Mouse (Mus musculus) common myeloid progenitor, adult 5-6 weeks (primary cell): ENCODE measurements around the gene Mcm7. TPM values are rescaled to one million over a fixed set of nuclear protein-coding genes. Genes with fewer than 3 reads are reported as not detected.

Experiments used
- ATAC-seq: replicated peaks from 2 replicates; pipeline ENCODE4 v1.8.0; 2016; ENCODE audit warnings: low read depth, mild to moderate bottlenecking, moderate TSS enrichment, inconsistent platforms; ENCODE audit not compliant: poor library complexity, severe bottlenecking
- total RNA-seq: library from RNA; stranded (forward); fragments of 200-1000, 187-1606 nt; gene quantifications from 2 replicates; pipeline ENCODE4 v1.2.3, GENCODE M21; 2017

The Mcm7 gene
- total RNA-seq, 1 experiment from 2014 or later, result 545 TPM

DNA sequence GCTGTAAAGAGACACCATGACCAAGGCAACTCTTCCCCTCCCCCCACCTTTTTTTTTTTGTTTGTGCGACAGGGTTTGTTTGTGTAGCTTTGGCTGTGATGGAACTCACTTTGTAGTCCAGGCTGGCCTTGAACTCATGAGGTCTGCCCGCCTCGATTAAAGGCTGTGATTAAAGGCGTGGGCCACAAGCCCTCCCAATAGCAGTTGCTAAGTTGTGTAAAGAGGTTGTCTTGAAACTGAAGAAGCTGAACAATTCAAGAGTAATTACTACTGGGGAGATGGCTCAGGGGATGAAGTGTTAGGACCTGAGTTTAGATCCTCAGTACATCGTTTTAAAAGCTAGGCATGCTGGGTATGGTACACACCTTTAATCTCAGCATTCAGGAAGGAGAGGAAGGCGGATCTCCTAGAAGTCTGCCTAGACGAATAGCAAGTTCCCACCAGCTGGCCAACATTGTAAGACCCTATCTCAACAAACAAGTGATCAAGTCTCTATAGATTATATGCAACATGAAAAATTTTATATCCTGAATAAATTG, 11.9 kb downstream of the Mcm7 start:
- no peak for ATAC-seq

DNA sequence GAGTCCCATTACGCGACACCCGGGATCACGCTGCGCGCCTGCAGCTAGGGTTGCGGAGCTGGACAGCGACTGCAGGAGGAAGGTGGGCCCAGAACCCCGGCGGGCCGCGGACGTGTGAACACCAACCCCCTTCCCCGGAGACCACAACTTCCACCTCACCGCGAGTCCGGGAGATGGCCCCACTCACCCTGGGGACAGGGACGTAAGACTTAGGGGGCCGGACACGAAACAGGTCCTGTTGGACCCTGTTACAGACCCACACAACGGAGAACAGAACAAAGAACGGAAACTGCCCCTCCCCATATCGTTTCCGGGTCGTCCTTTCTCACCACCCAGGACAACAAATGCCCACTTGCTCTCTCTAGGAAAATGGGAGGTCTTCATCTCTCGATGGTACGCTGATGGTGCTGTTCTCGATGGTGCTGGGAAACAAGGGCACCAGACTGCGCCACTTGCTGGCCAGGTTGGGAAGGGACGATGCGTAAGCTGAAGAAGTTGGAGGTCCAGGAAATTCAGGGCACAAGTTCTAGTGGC, 16.7 kb downstream of the Mcm7 start, which contains the start of gene Zfp113:
Gene Zfp113 (minus strand): TSS at position 302 of the 534 bp plus-strand sequence.
- ATAC-seq, result peak; percentile 97

DNA sequence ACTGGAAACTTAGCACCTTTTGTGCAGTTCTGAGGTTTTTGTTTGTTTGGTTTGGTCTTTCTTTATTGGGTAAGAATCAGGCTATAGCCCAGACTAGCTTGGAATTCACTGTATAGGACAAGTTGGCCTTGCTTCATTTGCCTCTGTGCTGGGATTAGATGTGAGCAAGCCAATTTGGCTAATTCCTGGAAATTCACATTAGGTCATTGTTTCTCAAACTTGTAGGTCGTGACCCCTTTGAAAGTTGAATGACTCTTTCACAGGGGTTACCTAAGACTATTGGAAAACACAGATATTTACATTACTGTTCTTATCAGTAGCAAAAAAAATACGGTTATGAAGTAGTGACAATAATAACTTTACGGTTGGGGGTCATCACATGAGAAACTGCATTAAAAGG, 17.8 kb downstream of the Mcm7 start:
- ATAC-seq, result no peak

DNA sequence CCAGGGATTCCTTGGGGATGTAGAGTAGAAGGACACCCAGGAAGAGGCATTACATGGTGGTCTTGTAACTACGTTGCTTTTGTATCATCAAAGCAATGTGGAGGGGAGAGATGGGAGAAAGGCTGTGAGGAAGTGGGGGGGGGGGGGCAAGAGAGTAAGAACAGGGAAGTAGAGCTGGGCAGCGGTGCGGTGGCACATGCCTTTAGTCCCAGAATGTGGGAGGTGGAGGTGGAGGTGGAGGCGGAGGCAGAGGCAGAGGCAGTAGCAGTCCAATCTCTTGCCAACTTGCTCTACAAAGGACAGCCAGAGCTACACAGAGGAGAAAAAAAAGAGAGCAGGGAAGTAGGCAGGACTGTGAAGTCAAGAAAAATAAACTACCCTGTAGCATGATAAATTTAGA, 33.6 kb downstream of the Mcm7 start:
- ATAC-seq, result peak; percentile 36; the same call in 1 of the 2 replicates

DNA sequence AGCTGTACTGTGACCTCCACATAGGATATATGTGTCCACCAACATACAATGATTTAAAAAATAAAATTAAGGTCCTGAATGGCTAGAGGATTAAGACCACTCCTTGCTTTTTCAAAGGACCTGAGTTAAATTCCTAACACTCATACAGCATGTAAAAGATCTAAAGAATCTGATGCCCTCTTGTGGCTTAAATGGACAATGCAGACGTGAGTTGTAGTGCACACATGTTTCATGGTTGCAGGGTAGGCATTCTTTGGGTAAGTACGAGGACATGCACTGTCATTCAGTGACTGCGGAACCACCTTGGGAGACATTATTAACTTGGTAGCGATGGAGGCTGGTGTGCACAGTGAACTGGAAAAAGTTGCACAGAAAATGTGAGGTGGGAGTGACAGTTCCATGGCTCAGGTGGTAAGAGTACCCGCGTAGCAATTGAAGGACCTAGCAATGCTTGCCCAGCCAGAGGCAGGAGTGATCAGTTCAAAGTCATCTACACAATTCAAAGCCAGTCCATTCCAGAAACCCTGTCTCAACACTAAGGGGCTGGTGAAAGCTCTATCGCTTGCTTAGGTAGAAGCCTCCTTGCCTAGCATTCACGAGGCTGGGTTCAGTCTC, 34.2 kb downstream of the Mcm7 start:
- peak; percentile 89 for ATAC-seq

DNA sequence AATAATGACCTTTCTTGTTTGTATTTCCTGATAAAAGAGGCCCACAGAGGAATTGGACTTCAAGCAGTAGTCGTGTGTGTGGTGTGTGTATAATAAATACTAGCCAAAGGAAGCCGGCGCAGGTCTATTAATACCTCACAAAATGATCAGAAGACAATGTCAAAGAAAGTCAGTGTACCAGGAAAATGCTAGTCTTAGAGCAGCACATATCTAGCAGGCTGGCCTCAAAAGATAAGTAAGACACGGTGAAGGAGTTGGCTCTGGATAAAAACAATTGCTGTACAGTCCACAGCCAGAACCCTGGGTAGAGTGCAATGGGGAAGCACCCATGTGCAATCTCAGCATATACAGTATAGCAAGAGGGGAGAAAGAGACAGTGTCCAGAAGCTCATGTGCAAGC, 35.0 kb downstream of the Mcm7 start:
- peak; percentile 48 for ATAC-seq

DNA sequence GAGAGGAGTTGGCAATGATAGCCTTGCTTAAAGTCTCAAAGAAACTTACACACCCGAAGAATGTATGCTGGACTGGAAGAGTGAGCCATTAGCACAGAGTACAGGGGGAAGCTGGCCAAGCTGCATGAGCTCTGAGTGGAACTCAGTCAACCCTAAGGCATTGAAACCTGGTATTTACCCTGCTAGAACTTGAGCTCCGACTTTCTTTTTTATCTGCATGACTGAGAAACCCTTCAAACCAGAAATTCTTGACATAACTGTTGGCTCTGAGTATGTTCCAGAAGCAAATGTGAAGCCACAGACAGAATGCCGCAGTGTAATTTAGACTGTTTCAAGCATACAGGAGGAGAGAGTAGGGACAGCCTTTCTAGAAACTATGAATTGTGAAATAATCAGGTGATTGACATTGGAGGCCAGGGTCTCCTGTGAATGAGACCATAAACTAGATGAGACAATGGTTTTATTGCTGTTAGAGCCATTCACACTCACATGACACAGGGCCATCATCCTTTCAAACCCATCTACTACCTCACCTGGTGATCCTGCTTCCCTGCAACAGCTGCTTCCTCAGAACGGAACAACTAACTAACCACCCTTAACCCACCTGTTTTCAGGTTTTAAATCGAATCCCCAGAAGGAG, 39.7 kb downstream of the Mcm7 start:
- no peak for ATAC-seq

DNA sequence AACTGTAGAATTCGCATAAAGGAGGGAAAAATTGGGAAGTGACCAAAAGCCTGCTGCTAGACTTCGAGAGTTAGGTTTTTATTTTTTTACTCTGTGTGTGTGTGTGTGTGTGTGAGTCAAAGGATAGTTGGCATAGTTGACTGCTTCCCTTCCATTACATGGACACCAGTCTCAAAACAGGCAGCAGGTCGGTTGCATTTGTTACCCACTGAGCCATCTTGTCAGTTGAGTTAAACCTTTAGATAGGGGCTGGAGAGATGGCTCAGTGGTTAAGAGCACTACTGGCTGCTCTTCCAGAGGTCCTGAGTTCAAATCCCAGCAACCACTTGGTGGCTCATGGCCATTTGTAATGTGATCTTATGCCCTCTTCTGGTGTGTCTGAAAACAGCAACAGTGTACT, 54.2 kb downstream of the Mcm7 start:
- no peak for ATAC-seq

DNA sequence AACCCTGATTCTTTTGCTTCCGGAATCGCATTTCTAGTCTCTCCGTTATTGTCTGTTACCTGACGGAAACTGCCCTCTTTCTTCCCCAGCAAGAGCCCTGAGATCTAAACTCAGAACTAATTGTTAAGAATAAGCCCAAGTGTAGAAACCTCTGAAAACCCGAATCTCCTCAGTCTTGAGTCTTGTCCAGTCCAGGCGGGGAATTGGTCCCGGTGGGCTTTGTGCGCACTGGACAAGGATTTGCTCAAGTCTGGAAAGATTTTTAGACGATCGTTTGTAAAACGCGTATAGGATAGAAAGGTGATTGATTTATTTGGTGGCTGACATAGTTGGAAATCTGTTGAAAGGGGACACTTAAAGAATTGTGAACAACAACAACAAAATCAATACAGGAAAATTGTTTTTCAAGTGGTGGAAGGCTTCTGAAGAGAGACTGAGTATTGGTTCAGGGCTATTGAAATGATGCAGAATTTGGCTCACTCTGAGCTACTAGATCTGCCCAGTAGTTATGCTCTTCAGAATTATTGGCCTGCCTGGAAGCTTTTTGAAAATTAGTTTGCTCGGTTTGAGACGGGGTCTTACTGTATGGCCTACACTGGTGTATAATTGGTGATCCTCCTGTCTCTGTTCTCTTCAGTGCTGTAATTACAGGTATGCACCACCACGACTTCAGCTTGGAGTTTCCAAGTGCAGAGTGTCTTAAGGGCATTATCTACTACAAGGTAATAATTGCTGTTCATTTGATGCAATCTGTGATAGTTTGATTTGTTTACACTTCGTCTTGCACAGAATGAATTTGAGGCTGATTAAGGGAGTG, 54.8 kb downstream of the Mcm7 start:
- ATAC-seq, result 0 out of 2 replicates have a peak, but pooled peaks have one; percentile 13

DNA sequence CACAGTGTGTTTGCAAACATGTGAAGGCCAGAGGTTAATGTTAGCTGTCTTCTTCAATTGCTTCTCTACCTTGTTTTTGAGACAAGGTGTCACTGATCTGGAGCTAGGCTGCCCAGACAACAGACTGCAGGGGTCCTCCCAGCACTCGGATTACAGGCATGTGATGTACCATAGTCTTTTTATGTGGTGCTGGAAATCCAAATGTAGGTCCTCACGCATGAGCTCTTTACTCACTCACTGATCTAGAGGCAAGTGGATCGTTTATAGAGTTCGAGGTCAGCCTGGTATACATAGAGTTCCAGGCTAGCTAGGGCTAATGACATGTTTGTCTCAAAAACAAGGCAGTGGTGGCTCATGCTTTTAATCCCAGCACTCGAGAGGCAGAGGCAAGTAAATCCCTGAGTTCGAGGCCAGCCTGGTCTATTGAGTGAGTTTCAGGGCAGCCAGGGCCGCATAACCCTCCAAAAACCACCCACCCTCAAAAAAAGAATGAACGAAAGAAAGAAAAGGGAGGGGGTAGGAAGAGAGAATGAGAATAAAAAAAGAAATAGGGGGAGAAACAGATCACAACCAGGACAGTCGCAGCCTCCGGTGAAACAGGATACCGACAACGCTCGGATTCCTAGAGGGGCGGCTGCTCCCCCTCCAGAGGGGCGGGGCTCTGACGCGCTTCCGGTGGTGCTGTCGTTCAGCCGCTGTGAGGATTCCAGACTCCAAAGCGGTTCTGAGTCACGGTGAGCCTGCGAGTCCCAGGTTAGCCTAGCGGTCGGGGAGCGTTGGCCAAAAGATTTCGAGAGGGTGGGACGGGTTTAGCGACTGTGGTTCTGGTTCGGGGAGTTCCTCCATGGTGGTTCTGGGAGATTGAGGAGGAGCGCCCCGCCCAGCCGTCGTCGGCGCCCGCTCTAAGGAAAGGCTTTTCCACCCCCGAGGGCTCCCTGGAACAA, 55.7 kb downstream of the Mcm7 start, which contains the start of gene Zscan21:
Gene Zscan21 (plus strand): TSS at position 649 of the 944 bp plus-strand sequence.
- ATAC-seq, result peak; percentile 99

Other genes with a start within 250 kb of the Mcm7 start
- gene Gjc3, start 209.3 kb downstream of the Mcm7 start, total RNA-seq, result not detected in 2 replicates
- gene Azgp1, start 190.9 kb downstream of the Mcm7 start, total RNA-seq, result not detected in 2 replicates
- gene Smok3a, start 151.2 kb downstream of the Mcm7 start, total RNA-seq, result not detected in 2 replicates
- not detected in 2 replicates for gene Smok3b, start 151.0 kb downstream of the Mcm7 start, total RNA-seq
- gene Smok3c, start 119.2 kb downstream of the Mcm7 start, total RNA-seq, result not detected in 2 replicates
- 29.1 and 44.2 TPM in 2 replicates for gene Zkscan1, start 87.3 kb downstream of the Mcm7 start, total RNA-seq
- gene Zscan21, start 55.5 kb downstream of the Mcm7 start, total RNA-seq, result 16.6 and 20.7 TPM in 2 replicates
- 8.9 and 10.2 TPM in 2 replicates for gene Zfp113, start 16.7 kb downstream of the Mcm7 start, total RNA-seq
- 30.2 and 54.0 TPM in 2 replicates for gene Cops6, start 11.4 kb downstream of the Mcm7 start, total RNA-seq
- 23.0 and 33.7 TPM in 2 replicates for gene Ap4m1, start 420 bp downstream of the Mcm7 start, total RNA-seq
- gene Taf6, start 15.0 kb upstream of the Mcm7 start, total RNA-seq, result 28.2 and 30.8 TPM in 2 replicates
- 37.3 and 41.4 TPM in 2 replicates for gene Cnpy4, start 15.1 kb upstream of the Mcm7 start, total RNA-seq
- gene Mblac1, start 21.9 kb upstream of the Mcm7 start, total RNA-seq, result 2.2 and 7.7 TPM in 2 replicates
- gene Nxpe5, start 53.5 kb upstream of the Mcm7 start, total RNA-seq, result 2.9 and 3.3 TPM in 2 replicates
- 31.0 and 43.3 TPM in 2 replicates for gene Lamtor4, start 83.1 kb upstream of the Mcm7 start, total RNA-seq
- gene BC037034, start 91.6 kb upstream of the Mcm7 start, total RNA-seq, result 28.9 and 34.1 TPM in 2 replicates
- gene Gal3st4, start 100.4 kb upstream of the Mcm7 start, total RNA-seq, result 0.34 TPM in 1 of 2 replicates, not detected in the other
- gene Gm43720, start 107.5 kb upstream of the Mcm7 start, total RNA-seq, result not detected in 2 replicates
- gene Gpc2, start 107.6 kb upstream of the Mcm7 start, total RNA-seq, result 5.3 and 7.1 TPM in 2 replicates
- gene Stag3, start 107.8 kb upstream of the Mcm7 start, total RNA-seq, result 2.9 and 8.7 TPM in 2 replicates
- gene Pvrig, start 169.5 kb upstream of the Mcm7 start, total RNA-seq, result not detected in 2 replicates